Mouse (Mus musculus) duodenum, adult 2 months (tissue): ENCODE results near the gene Tmie. TPM values are rescaled to one million over a fixed set of nuclear protein-coding genes. Genes with fewer than 3 reads are reported as not detected.

Source experiments
- polyA plus RNA-seq: library from polyadenylated mRNA; depleted of rRNA; stranded (reverse); fragments of >200 nt; gene quantifications from 2 replicates; pipeline ENCODE4 v1.2.3, GENCODE M21; 2012; ENCODE audit warnings: low replicate concordance; rRNA removed

Gene Tmie
- polyA plus RNA-seq: 1.4 and 3.2 TPM in 2 replicates

DNA sequence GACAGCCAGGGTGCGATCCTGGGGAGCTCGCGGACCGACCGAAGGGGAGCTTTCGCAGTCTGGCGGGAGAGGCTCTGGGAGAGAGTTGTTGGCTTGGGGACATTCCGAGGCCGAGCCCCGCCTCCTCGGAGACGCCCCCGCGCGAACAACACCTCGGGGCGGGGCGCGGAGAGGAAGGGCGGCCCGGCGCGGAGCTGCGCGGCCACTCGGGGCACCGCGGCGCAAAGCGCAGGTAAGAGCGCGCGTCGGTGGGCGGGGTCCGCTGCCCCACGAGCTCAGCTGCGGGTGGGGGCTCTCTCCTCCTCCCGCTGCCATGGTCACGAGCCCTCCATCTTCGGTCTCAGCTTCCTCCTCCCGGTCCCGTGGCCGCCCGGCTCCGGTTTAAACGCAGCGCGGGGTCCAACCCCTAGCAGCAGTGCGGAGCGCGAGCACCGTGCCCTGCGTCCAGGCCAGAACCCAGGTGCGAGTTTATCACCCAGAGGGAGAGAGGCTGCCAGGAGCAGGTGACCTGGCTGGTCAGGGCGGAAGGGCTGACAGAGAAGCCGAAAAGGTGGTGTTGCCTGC is at the start of gene Tmie:
Gene Tmie (minus strand): TSS at position 116 of the 564 bp plus-strand sequence.

DNA sequence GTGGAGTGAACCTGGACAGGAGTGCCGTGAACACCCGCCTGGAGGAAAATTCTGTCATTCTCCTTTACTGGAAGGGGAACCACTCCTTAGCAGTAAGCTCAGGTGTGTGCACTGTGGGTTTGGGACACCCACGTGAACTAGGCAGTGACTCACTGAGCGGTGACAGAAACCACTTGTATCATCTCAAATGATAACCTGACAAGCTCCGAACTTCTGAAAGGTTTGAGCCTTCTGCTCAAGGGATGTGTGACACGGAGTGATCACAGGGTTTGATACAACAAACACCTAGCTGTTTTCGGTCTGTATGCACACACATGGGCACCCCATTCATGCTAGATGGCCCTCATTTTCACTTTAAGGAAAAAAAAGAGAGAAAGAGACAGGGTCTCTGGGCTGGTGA is 36.9 kb upstream of the Tmie start, which contains the start of gene Fam240a:
Gene Fam240a (minus strand): TSS at position 76 of the 400 bp plus-strand sequence.

DNA sequence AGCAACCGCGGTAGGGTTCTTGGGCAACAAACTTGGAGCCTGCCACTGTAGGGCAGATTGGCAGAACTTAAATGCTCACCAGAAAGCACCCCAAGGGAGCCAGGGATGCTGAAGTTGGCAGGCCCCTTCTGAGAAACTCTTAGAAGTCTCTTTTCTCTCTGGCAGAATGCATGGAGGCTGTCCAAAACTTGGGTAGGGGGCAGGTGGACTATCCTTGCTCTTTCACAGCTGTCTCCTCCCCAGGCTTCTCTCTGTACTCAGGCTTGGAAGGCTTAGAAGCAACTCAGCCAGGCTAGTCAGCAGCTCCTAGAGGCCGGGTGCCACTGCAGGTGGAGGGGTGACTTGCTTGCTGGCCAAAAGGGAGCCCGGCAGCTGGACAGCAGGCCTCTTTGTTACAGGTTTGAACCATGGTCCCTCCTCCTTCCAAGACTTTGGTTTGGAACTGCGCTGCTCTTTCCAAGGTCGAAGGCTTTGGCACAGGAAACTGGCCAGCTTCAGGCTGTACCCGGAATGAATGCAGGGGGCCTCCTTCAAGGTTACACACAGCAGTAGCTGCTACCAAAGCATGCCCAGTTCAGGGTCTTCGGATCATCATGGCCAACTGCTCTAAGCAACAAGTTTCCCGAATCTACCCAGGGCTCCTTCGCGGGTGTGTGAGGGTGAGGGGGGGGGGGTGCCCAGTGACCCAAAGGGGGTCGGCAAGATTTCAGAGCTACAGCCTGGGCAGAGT is 557 bp downstream of the Tmie start, which contains the start of gene Als2cl:
Gene Als2cl (plus strand): TSS at position 680 of the 730 bp plus-strand sequence.

DNA sequence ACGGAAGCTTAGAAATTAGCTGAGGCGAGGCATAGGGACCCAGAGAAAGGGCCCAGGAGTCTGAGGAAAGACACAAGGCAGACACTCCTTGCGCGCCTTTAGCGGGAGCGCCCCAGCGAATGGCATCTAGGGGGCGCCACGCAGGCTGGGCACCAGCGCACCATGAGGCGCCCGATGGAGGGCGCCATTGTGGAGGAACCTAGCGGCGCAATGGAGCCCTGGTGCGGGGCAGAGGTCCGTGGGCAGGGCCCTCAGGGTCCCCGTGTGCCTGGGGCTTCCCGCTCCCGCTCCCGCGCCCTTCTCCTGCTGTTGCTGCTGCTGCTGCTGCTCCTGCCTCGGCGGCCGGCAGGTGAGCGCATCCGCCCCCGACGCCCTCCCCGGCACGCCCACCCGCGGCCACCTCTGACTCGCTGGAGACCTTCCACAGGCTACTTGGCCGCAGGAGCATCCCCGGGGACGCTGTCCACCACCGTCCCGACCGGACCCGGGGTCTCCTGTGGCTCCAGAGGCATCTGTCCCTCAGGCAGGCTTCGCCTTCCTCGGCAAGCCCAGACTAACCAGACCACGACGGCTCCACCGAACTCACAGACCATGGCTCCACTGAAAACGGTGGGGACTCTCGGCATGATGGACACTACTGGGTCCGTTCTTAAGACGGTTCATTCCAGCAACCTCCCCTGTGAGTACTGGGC is 22.0 kb downstream of the Tmie start, which contains the start of gene Prss50:
Gene Prss50 (plus strand): TSS at position 187 of the 692 bp plus-strand sequence.

GRCm38 (mm10) chr9:110844206-110844605 is 35.7 kb downstream of the Tmie start, which contains the start of gene Prss46:
Gene Prss46 (plus strand): TSS chr9:110844506.

GRCm38 (mm10) chr9:110834411-110834810 is 45.5 kb downstream of the Tmie start, which contains the start of gene Prss45:
Gene Prss45 (plus strand): TSS chr9:110834588.

GRCm38 (mm10) chr9:110826390-110826789 is 53.5 kb downstream of the Tmie start, which contains the start of gene Prss43:
Gene Prss43 (plus strand): TSS chr9:110826690.

Other genes with a start within 250 kb of the Tmie start
- gene Nbeal2, start 226.0 kb downstream of the Tmie start, polyA plus RNA-seq: 17.1 and 41.5 TPM in 2 replicates
- 54.2 and 81.1 TPM in 2 replicates for gene Ccdc12, start 223.6 kb downstream of the Tmie start, polyA plus RNA-seq
- gene Myl3, start 138.3 kb downstream of the Tmie start, polyA plus RNA-seq: not detected in 2 replicates
- gene Pth1r, start 133.0 kb downstream of the Tmie start, polyA plus RNA-seq: 8.9 and 9.3 TPM in 2 replicates
- gene Prss42, start 81.9 kb downstream of the Tmie start, polyA plus RNA-seq: not detected in 2 replicates
- gene Prss44, start 66.1 kb downstream of the Tmie start, polyA plus RNA-seq: not detected in 2 replicates
- gene Prss43, start 53.4 kb downstream of the Tmie start, polyA plus RNA-seq: not detected in 2 replicates
- gene Prss45, start 45.5 kb downstream of the Tmie start, polyA plus RNA-seq: not detected in 2 replicates
- gene Prss46, start 35.6 kb downstream of the Tmie start, polyA plus RNA-seq: not detected in 2 replicates
- gene Prss50, start 22.1 kb downstream of the Tmie start, polyA plus RNA-seq: 0.18 TPM in 1 of 2 replicates, not detected in the other
- 10.9 and 41.2 TPM in 2 replicates for gene Als2cl, start 243 bp downstream of the Tmie start, polyA plus RNA-seq
- gene Fam240a, start 36.7 kb upstream of the Tmie start, polyA plus RNA-seq: not detected in 2 replicates
- not detected in 2 replicates for gene Tdgf1, start 66.0 kb upstream of the Tmie start, polyA plus RNA-seq
- gene Lrrc2, start 71.4 kb upstream of the Tmie start, polyA plus RNA-seq: 0.23 TPM in 1 of 2 replicates, not detected in the other
- gene Rtp3, start 110.5 kb upstream of the Tmie start, polyA plus RNA-seq: 1.1 and 2.0 TPM in 2 replicates
- gene Ltf, start 139.2 kb upstream of the Tmie start, polyA plus RNA-seq: 0.33 and 3.0 TPM in 2 replicates
- 2.1 and 2.9 TPM in 2 replicates for gene Ccrl2, start 177.4 kb upstream of the Tmie start, polyA plus RNA-seq
- gene Lrrfip2, start 237.5 kb upstream of the Tmie start, polyA plus RNA-seq: 8.3 and 10.2 TPM in 2 replicates